Comparison of ENCODE assay signal across 9 mouse cellular contexts in genomic region chr11:72343904-72344303, GRCm38 (mm10). TPM values are rescaled to one million over a fixed set of nuclear protein-coding genes. Genes with fewer than 3 reads are reported as not detected.
DNase-seq lines count a peak whose midpoint lies in the region; ATAC-seq and TF ChIP-seq lines count a peak whose summit lies in the region.
"Had no signal": no experiment of that assay in that cellular context is flagged by ENCODE, and none has a peak within 500 bp of the region (broad histone marks: within the 10 kb centered on the region; RNA-seq: fewer than 3 reads in every experiment).

No protein-coding gene starts in this region.

- no peaks in the 10 kb centered on the region for H3K27me3 ChIP-seq in kidney, adult 2 months (replicated peaks; ENCODE audit: control insufficient read depth, insufficient read depth, low read length)
- H3K27me3 ChIP-seq in ES-Bruce4 (ENCODE audit: control insufficient read depth, insufficient read depth, low read length, poor library complexity, severe bottlenecking) = no peaks in the 10 kb centered on the region
- H3K27me3 ChIP-seq: midbrain, embryonic 12.5 days had no signal

- peak; percentile 69 for DNase-seq in kidney, adult 2 months
- no peak for DNase-seq in kidney, adult 11 months
- peak; percentile 24 for DNase-seq in adipocyte (ENCODE audit: low spot score)
- DNase-seq in gastrocnemius, adult 18-20 months (ENCODE audit: low spot score) = peak; percentile 72
- peak; percentile 58 for DNase-seq in left cerebral cortex, postnatal 4 days

- no peaks in the 10 kb centered on the region for H3K9me3 ChIP-seq in ES-Bruce4 (replicated peaks; ENCODE audit: control insufficient read depth, insufficient read depth, low read length, poor library complexity, severe bottlenecking)
- H3K9me3 ChIP-seq: midbrain, embryonic 12.5 days had no signal

- H3K36me3 ChIP-seq in kidney, adult 2 months (ENCODE audit: control insufficient read depth, insufficient read depth, low read length) = no peaks in the 10 kb centered on the region
- no peaks in the 10 kb centered on the region for H3K36me3 ChIP-seq in ES-Bruce4 (ENCODE audit: control insufficient read depth, insufficient read depth, low read length, poor library complexity, severe bottlenecking)
- H3K36me3 ChIP-seq: midbrain, embryonic 12.5 days had no signal

- H3K9ac ChIP-seq in ES-Bruce4 (ENCODE audit: low read depth, poor library complexity, severe bottlenecking) = no peak overlapping the region
- H3K9ac ChIP-seq: midbrain, embryonic 12.5 days had no signal

- TF ChIP-seq POLR2A in kidney, adult 2 months (IDR thresholded peaks at IDR 0.05; ENCODE audit: low read depth, low read length) = no peak
- TF ChIP-seq POLR2A in ES-Bruce4 (IDR thresholded peaks at IDR 0.05; ENCODE audit: insufficient read depth, low read length) = no peak
- TF ChIP-seq POLR2A in olfactory bulb, adult 2 months (IDR thresholded peaks at IDR 0.05; ENCODE audit: insufficient read depth, low read depth, low read length) = no peak

- intact Hi-C loops in left cerebral cortex, postnatal 4 days (cut with DNase I) = loop anchor here (5.0 to 10.0 kb wide), 3 partner anchors 83 to 221 kb away; no protein-coding TSS in a partner anchor

- WGBS in kidney, adult 2 months = 30% methylated on average over 8 of the region's 8 CpGs
- 38% methylated on average over 8 of the region's 8 CpGs for WGBS in olfactory bulb, adult 2 months

- H3K27ac ChIP-seq in kidney, adult 2 months (ENCODE audit: insufficient read depth, low read depth, low read length) = no peak overlapping the region
- H3K27ac ChIP-seq in ES-Bruce4 (ENCODE audit: insufficient read depth, low read length) = no peak overlapping the region
- no peak overlapping the region for H3K27ac ChIP-seq in olfactory bulb, adult 2 months (ENCODE audit: insufficient read depth, low read depth, low read length)
- H3K27ac ChIP-seq: midbrain, embryonic 12.5 days had no signal

- no peak for TF ChIP-seq EP300 in ES-Bruce4 (IDR thresholded peaks at IDR 0.05; ENCODE audit: insufficient read depth, low read depth, low read length)

- peak; percentile 69 for TF ChIP-seq CTCF in kidney, adult 2 months (conservative IDR thresholded peaks at IDR 0.05; ENCODE audit: insufficient read depth, insufficient read length, low read depth, low read length)
- peak; percentile 84 for TF ChIP-seq CTCF in ES-Bruce4 (IDR thresholded peaks at IDR 0.05; ENCODE audit: low read depth, low read length)
- TF ChIP-seq CTCF in olfactory bulb, adult 2 months (IDR thresholded peaks at IDR 0.05; ENCODE audit: insufficient read depth, low read depth, low read length) = peak; percentile 32; the same call in 1 of the 2 replicates

- no peak for ATAC-seq in activated CD4-positive, CD25-positive, alpha-beta regulatory T cell, adult 4 months

- H3K4me1 ChIP-seq in kidney, adult 2 months (ENCODE audit: control insufficient read depth, insufficient read depth, low read length) = peaks cover 4% of the 10 kb centered on the region
- H3K4me1 ChIP-seq in ES-Bruce4 (ENCODE audit: control insufficient read depth, insufficient read depth, low read length) = no peaks in the 10 kb centered on the region
- H3K4me1 ChIP-seq in olfactory bulb, adult 2 months (ENCODE audit: control insufficient read depth, insufficient read depth, low read length) = peaks cover under 1% of the 10 kb centered on the region; the same call in 1 of the 2 replicates

- no peak overlapping the region for H3K4me3 ChIP-seq in kidney, adult 2 months (ENCODE audit: insufficient read depth, low read depth, low read length)
- H3K4me3 ChIP-seq in ES-Bruce4 (ENCODE audit: low read depth, low read length) = no peak overlapping the region
- H3K4me3 ChIP-seq in olfactory bulb, adult 2 months (ENCODE audit: insufficient read depth, low read depth, low read length) = no peak overlapping the region
- H3K4me3 ChIP-seq: midbrain, embryonic 12.5 days had no signal

RNA-seq across cellular contexts. Expression of gene Tekt1, which starts 18.3 kb away (rescaled TPM):
- polyA plus RNA-seq in kidney, adult 2 months (2012; rRNA removed) = 0.13 TPM in 1 of 2 replicates, not detected in the other
- 0.64 and 0.87 TPM in 2 replicates for polyA plus RNA-seq in ES-Bruce4 (2011; ENCODE audit: insufficient read depth, insufficient read length, low read depth, missing spikeins)
- total RNA-seq in gastrocnemius, adult 18-20 months (2021) = 1 to 10 TPM; 1.6 to 3.4 TPM
- 1 to 10 TPM; 1.6 to 2.1 TPM for total RNA-seq in left cerebral cortex, postnatal 4 days (2021)
- polyA plus RNA-seq in olfactory bulb, adult 2 months (2012; ENCODE audit: insufficient read depth, insufficient read length, low replicate concordance, missing spikeins) = not detected in 2 replicates
- not detected for polyA plus RNA-seq in activated CD4-positive, CD25-positive, alpha-beta regulatory T cell, adult 4 months (2017; shearing (Covaris generic))

RNA-seq across cellular contexts. Expression of gene Fbxo39, which starts 29.7 kb away (rescaled TPM):
- polyA plus RNA-seq in kidney, adult 2 months (2012; rRNA removed) = 0.07 and 0.11 TPM in 2 replicates
- polyA plus RNA-seq in ES-Bruce4 (2011; ENCODE audit: insufficient read depth, insufficient read length, low read depth, missing spikeins) = not detected in 2 replicates
- not detected for total RNA-seq in gastrocnemius, adult 18-20 months (2021)
- total RNA-seq in left cerebral cortex, postnatal 4 days (2021) = not detected
- not detected in 2 replicates for polyA plus RNA-seq in olfactory bulb, adult 2 months (2012; ENCODE audit: insufficient read depth, insufficient read length, low replicate concordance, missing spikeins)
- under 1 TPM; 0.20 to 0.28 TPM for polyA plus RNA-seq in activated CD4-positive, CD25-positive, alpha-beta regulatory T cell, adult 4 months (2017; shearing (Covaris generic))
- polyA plus RNA-seq: midbrain, embryonic 12.5 days had no signal

RNA-seq across cellular contexts. Expression of gene Xaf1, which starts 42.5 kb away (rescaled TPM):
- 18.7 and 23.9 TPM in 2 replicates for polyA plus RNA-seq in kidney, adult 2 months (2012; rRNA removed)
- polyA plus RNA-seq in ES-Bruce4 (2011; ENCODE audit: insufficient read depth, insufficient read length, low read depth, missing spikeins) = 8.2 and 9.0 TPM in 2 replicates
- 1 to 10 TPM; 2.3 to 2.8 TPM for total RNA-seq in gastrocnemius, adult 18-20 months (2021)
- total RNA-seq in left cerebral cortex, postnatal 4 days (2021) = 1 to 10 TPM in 1 of 2 experiments, under 1 TPM in 1; 0.70 to 1.2 TPM
- not detected in 2 replicates for polyA plus RNA-seq in olfactory bulb, adult 2 months (2012; ENCODE audit: insufficient read depth, insufficient read length, low replicate concordance, missing spikeins)
- 100 to 1,000 TPM in 1 of 2 experiments, 10 to 100 TPM in 1; 68.0 to 111 TPM for polyA plus RNA-seq in activated CD4-positive, CD25-positive, alpha-beta regulatory T cell, adult 4 months (2017; shearing (Covaris generic))

Comparison
In these comparisons a context has a peak if more than half of its experiments do, and no peak if none do; other contexts are left out.
1. CTCF ChIP-seq: peak in every context shown above with its lines; median percentile 84 in ES-Bruce4; 69 in kidney, adult 2 months; 32 in olfactory bulb, adult 2 months.